Mouse (Mus musculus): ENCODE measurements around the gene Slc7a5. TPM values are rescaled to one million over a fixed set of nuclear protein-coding genes. Genes with fewer than 3 reads are reported as not detected.

Slc7a5 gene
- polyA plus RNA-seq, 1 experiment from 2014 or later: 26.4 TPM

DNA sequence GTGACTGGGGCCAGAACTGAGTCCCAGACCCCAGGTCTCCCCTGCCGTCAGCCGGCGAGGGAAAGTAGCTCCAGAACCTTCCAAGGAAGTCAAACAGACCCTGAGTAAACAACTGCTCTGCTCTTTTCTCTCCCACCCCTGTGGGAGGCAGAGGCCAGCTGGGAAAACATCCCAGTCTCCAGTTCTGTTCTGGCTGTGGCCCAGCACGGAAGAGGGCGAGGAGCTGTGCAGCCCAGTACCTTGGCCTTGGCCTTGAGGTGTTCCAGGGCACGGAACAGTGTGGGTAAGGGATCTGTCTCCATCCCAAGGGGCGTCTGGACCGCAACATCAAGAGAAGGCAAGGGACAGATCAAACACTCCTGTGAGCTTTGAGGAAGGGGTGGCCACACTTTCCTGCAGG is 14.6 kb upstream of the Slc7a5 start:
- ATAC-seq (replicated peaks; ENCODE audit: low FRiP score, low TSS enrichment, low read depth): no peak
- 32% methylated on average over 8 of the region's 8 CpGs for WGBS
- no peak for DNase-seq (ENCODE audit: low spot score)
- H3K36me3 ChIP-seq (ENCODE audit: control insufficient read depth, insufficient read depth, low read length): no peaks in the 10 kb centered on the region
- no peaks in the 10 kb centered on the region for H3K9me3 ChIP-seq (ENCODE audit: control insufficient read depth, low read length)
- no peak overlapping the region for H3K4me2 ChIP-seq (ENCODE audit: low read length)
- 0 out of 2 replicates have a peak, but pooled peaks cover 6% of the 10 kb centered on the region for H3K4me1 ChIP-seq (replicated peaks; ENCODE audit: control insufficient read depth, insufficient read depth, low read length)
- H3K27ac ChIP-seq (ENCODE audit: low read depth): peak overlapping the region; percentile 17; the same call in 1 of the 2 replicates
- H3K27me3 ChIP-seq (replicated peaks; ENCODE audit: control insufficient read depth, insufficient read depth, low read length): no peaks in the 10 kb centered on the region
- 0 out of 2 replicates have a peak overlapping the region, but pooled peaks have one; percentile 6 for H3K9ac ChIP-seq (ENCODE audit: low read length)
- H3K4me3 ChIP-seq (ENCODE audit: low read depth, low read length): no peak overlapping the region

DNA sequence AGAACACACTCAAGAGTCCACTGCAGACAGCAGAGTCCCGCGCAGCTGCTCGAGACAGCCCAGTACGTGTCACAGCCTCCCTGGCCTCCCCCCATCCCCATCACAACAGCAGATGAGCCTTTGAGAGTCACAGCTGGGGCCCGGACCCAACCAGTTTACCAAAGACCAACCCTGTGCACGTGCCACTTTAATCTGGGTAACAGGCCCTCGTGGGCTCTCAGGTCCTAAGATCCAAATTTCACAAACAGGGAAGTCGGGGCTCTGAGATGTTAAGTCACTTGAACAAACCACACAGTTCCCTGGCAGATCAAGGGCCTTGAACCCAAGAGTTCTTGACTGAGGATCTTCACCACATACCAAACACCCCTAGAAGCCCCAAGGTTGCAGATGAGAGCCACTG is 14.1 kb upstream of the Slc7a5 start:
- H3K9ac ChIP-seq (ENCODE audit: low read length): no peak overlapping the region
- WGBS: 79% methylated on average over 8 of the region's 8 CpGs
- no peak for ATAC-seq (replicated peaks; ENCODE audit: low FRiP score, low TSS enrichment, low read depth)

DNA sequence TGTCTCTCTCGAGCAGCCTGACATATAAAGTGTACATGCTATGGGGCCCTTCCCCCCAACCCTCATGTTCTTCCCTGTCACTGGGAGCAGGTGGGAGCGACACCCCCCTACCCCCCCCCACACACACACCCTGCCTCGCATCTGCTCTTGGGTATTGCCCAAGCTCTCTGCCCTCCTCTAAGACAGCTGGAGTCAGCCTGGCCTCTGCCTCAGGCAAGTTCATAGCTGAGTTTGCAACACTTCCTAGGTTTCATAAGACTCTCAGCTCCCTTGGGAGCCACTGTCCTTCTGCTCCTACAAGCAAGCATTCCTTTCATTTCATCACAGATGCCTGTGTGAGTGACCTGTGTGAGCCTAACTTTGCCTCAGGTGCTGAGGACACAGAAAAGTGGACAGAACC is 12.2 kb upstream of the Slc7a5 start:
- Histone ChIP-seq H3K4me1 (replicated peaks; ENCODE audit: control insufficient read depth, insufficient read depth, low read length) (0 out of 2 replicates have a peak, but pooled peaks cover 6% of the 10 kb centered on the region), H3K27ac (ENCODE audit: low read depth) (no peak overlapping the region), H3K4me3 (ENCODE audit: low read depth, low read length) (no peak overlapping the region), H3K36me3 (ENCODE audit: control insufficient read depth, insufficient read depth, low read length) (no peaks in the 10 kb centered on the region), H3K9ac (ENCODE audit: low read length) (no peak overlapping the region), H3K4me2 (ENCODE audit: low read length) (no peak overlapping the region), H3K27me3 (replicated peaks; ENCODE audit: control insufficient read depth, insufficient read depth, low read length) (no peaks in the 10 kb centered on the region), H3K9me3 (ENCODE audit: control insufficient read depth, low read length) (no peaks in the 10 kb centered on the region)
- DNase-seq (ENCODE audit: low spot score): no peak
- no peak for ATAC-seq (replicated peaks; ENCODE audit: low FRiP score, low TSS enrichment, low read depth)
- whole genome bisulfite sequencing: 37% methylated on average over 3 of the region's 3 CpGs

More for the DNA sequence above, 14.1 kb upstream of the Slc7a5 start:
- Histone ChIP-seq H3K36me3 (ENCODE audit: control insufficient read depth, insufficient read depth, low read length) (no peaks in the 10 kb centered on the region), H3K9me3 (ENCODE audit: control insufficient read depth, low read length) (no peaks in the 10 kb centered on the region), H3K4me2 (ENCODE audit: low read length) (no peak overlapping the region), H3K4me3 (ENCODE audit: low read depth, low read length) (no peak overlapping the region), H3K4me1 (replicated peaks; ENCODE audit: control insufficient read depth, insufficient read depth, low read length) (0 out of 2 replicates have a peak, but pooled peaks cover 6% of the 10 kb centered on the region), H3K27ac (ENCODE audit: low read depth) (peak overlapping the region; percentile 17; the same call in 1 of the 2 replicates), H3K27me3 (replicated peaks; ENCODE audit: control insufficient read depth, insufficient read depth, low read length) (no peaks in the 10 kb centered on the region)
- no peak for DNase-seq (ENCODE audit: low spot score)

DNA sequence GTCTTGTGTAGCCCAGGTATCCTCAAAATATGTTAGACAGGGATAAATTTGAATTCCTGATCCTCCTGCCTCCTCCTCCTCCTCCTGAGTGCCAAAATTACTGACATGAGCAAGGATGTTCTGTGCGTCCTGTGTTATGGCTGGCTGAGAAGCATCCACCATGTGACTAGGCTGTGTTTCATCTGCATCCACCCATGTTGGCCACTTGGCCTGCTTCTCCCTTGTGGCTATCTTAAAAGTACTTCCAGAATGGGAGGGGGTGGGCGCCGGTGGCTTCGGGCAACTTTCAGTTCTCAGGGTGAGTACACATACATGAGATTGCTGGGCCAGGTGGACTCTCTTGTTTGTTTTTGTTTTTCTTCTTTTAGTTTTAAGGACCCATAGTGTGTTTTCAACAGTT is 11.7 kb upstream of the Slc7a5 start:
- no peaks in the 10 kb centered on the region for H3K9me3 ChIP-seq (ENCODE audit: control insufficient read depth, low read length)
- H3K27ac ChIP-seq (ENCODE audit: low read depth): no peak overlapping the region
- WGBS: 65% methylated on average over 4 of the region's 4 CpGs
- no peak for ATAC-seq (replicated peaks; ENCODE audit: low FRiP score, low TSS enrichment, low read depth)
- H3K36me3 ChIP-seq (ENCODE audit: control insufficient read depth, insufficient read depth, low read length): no peaks in the 10 kb centered on the region
- H3K4me2 ChIP-seq (ENCODE audit: low read length): no peak overlapping the region
- no peak overlapping the region for H3K9ac ChIP-seq (ENCODE audit: low read length)
- H3K27me3 ChIP-seq (replicated peaks; ENCODE audit: control insufficient read depth, insufficient read depth, low read length): no peaks in the 10 kb centered on the region
- H3K4me3 ChIP-seq (ENCODE audit: low read depth, low read length): no peak overlapping the region
- no peak for DNase-seq (ENCODE audit: low spot score)
- H3K4me1 ChIP-seq (replicated peaks; ENCODE audit: control insufficient read depth, insufficient read depth, low read length): 0 out of 2 replicates have a peak, but pooled peaks cover 6% of the 10 kb centered on the region

DNA sequence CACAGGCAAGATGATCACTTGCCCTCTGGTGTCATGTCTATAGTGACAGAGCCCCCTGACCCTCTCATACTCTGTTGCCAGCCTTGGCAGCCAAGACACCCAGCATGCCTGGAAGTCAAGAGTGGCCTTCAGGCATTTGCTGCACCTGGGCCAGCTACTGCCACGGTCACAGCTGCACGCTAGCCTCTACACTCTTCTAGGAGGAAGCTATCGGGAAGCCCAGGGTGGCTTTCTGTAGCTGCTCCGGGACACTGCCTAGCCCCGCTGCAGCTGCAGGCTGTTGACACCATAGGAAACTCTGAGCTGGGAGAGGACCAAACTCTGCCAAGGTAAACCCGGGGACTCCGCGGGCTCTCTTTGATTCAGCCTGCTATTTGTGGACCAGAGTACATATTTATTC is 5.9 kb upstream of the Slc7a5 start:
- H3K4me3 ChIP-seq (ENCODE audit: low read depth, low read length): no peak overlapping the region
- no peaks in the 10 kb centered on the region for H3K9me3 ChIP-seq (ENCODE audit: control insufficient read depth, low read length)
- H3K27me3 ChIP-seq (replicated peaks; ENCODE audit: control insufficient read depth, insufficient read depth, low read length): 0 out of 2 replicates have a peak, but pooled peaks cover under 1% of the 10 kb centered on the region
- H3K27ac ChIP-seq (ENCODE audit: low read depth): no peak overlapping the region
- no peak overlapping the region for H3K9ac ChIP-seq (ENCODE audit: low read length)
- H3K4me2 ChIP-seq (ENCODE audit: low read length): no peak overlapping the region
- ATAC-seq (replicated peaks; ENCODE audit: low FRiP score, low TSS enrichment, low read depth) (no peak), DNase-seq (ENCODE audit: low spot score) (no peak)
- H3K36me3 ChIP-seq (ENCODE audit: control insufficient read depth, insufficient read depth, low read length): no peaks in the 10 kb centered on the region
- WGBS: 82% methylated on average over 8 of the region's 8 CpGs
- H3K4me1 ChIP-seq (replicated peaks; ENCODE audit: control insufficient read depth, insufficient read depth, low read length): peaks cover 5% of the 10 kb centered on the region

DNA sequence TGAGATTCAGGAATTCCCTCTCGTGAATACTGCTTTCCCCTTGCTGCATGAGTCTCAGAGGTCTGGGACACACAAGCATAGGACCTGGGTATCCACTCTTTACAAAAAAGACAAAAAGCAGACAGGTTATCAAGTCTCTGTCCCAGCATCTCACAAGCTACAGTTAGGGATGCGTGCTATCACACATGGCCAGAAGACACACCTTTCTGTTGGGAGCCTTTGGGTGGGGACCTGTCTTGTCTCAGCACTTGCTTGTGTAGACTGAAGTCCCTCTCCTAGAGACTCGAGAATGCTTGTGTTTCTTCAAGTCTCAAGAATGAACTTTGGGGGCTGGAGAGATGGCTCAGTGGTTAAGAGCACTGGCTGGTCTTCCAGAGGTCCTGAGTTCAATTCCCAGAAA is 5.3 kb upstream of the Slc7a5 start:
- no peaks in the 10 kb centered on the region for H3K9me3 ChIP-seq (ENCODE audit: control insufficient read depth, low read length)
- H3K27me3 ChIP-seq (replicated peaks; ENCODE audit: control insufficient read depth, insufficient read depth, low read length): 0 out of 2 replicates have a peak, but pooled peaks cover 3% of the 10 kb centered on the region
- no peak overlapping the region for H3K27ac ChIP-seq (ENCODE audit: low read depth)
- no peak overlapping the region for H3K9ac ChIP-seq (ENCODE audit: low read length)
- DNase-seq (ENCODE audit: low spot score) (no peak), ATAC-seq (replicated peaks; ENCODE audit: low FRiP score, low TSS enrichment, low read depth) (no peak)
- H3K4me2 ChIP-seq (ENCODE audit: low read length): no peak overlapping the region
- H3K4me3 ChIP-seq (ENCODE audit: low read depth, low read length): no peak overlapping the region
- peaks cover 10% of the 10 kb centered on the region for H3K4me1 ChIP-seq (replicated peaks; ENCODE audit: control insufficient read depth, insufficient read depth, low read length)
- 68% methylated on average over 3 of the region's 3 CpGs for WGBS
- no peaks in the 10 kb centered on the region for H3K36me3 ChIP-seq (ENCODE audit: control insufficient read depth, insufficient read depth, low read length)

DNA sequence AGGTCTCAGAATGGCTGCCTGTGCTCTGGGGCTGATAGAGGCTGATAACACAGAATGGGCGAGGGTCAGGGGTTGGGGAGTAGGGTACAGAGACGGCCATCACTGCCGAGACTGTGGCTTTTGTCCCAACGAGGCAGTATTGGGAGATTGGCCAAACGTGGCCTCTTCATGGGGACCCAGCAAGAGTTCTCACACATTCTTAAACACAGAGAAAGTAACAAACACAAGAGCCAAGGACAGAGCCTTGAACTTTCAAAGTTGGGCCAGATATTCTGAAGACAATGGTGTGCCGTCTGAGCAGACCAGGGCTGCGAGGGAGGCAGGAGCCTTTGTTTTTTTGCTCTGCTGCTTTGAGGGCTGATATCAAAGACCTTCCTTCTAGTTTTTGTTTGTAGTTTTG is 4.5 kb upstream of the Slc7a5 start:
- WGBS: 69% methylated on average over 7 of the region's 7 CpGs
- no peak overlapping the region for H3K4me2 ChIP-seq (ENCODE audit: low read length)
- H3K36me3 ChIP-seq (ENCODE audit: control insufficient read depth, insufficient read depth, low read length): no peaks in the 10 kb centered on the region
- DNase-seq (ENCODE audit: low spot score): no peak
- no peak overlapping the region for H3K9ac ChIP-seq (ENCODE audit: low read length)
- H3K27ac ChIP-seq (ENCODE audit: low read depth): no peak overlapping the region
- H3K27me3 ChIP-seq (replicated peaks; ENCODE audit: control insufficient read depth, insufficient read depth, low read length): 0 out of 2 replicates have a peak, but pooled peaks cover 3% of the 10 kb centered on the region
- no peak overlapping the region for H3K4me3 ChIP-seq (ENCODE audit: low read depth, low read length)
- H3K9me3 ChIP-seq (ENCODE audit: control insufficient read depth, low read length): no peaks in the 10 kb centered on the region
- peaks cover 12% of the 10 kb centered on the region for H3K4me1 ChIP-seq (replicated peaks; ENCODE audit: control insufficient read depth, insufficient read depth, low read length)
- no peak for ATAC-seq (replicated peaks; ENCODE audit: low FRiP score, low TSS enrichment, low read depth)

DNA sequence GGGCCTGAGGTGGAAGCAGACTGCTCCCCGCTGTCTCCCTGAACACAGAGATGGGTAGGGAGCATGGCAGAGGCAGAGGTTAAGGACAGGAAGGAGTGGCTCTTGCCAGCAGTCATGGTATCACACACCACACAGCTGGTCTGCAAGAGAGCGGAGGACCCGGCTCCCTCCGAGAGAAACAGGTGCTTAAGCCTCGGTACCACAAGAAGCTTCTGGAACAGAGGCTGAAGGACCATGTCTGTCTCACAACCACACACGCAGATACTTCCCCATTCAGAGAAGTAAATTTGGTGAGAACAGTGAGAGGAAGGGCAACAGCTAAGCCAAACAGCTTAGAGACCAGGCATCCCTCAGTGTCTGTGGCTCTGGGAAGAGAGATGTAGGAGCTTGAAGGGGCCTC is 3.9 kb upstream of the Slc7a5 start:
- Histone ChIP-seq H3K4me1 (replicated peaks; ENCODE audit: control insufficient read depth, insufficient read depth, low read length) (peaks cover 15% of the 10 kb centered on the region), H3K9ac (ENCODE audit: low read length) (no peak overlapping the region), H3K4me3 (ENCODE audit: low read depth, low read length) (no peak overlapping the region), H3K4me2 (ENCODE audit: low read length) (no peak overlapping the region), H3K36me3 (ENCODE audit: control insufficient read depth, insufficient read depth, low read length) (no peaks in the 10 kb centered on the region), H3K27ac (ENCODE audit: low read depth) (no peak overlapping the region), H3K27me3 (replicated peaks; ENCODE audit: control insufficient read depth, insufficient read depth, low read length) (0 out of 2 replicates have a peak, but pooled peaks cover 3% of the 10 kb centered on the region), H3K9me3 (ENCODE audit: control insufficient read depth, low read length) (no peaks in the 10 kb centered on the region)
- WGBS: 84% methylated on average over 6 of the region's 6 CpGs
- DNase-seq (ENCODE audit: low spot score): no peak
- no peak for ATAC-seq (replicated peaks; ENCODE audit: low FRiP score, low TSS enrichment, low read depth)

DNA sequence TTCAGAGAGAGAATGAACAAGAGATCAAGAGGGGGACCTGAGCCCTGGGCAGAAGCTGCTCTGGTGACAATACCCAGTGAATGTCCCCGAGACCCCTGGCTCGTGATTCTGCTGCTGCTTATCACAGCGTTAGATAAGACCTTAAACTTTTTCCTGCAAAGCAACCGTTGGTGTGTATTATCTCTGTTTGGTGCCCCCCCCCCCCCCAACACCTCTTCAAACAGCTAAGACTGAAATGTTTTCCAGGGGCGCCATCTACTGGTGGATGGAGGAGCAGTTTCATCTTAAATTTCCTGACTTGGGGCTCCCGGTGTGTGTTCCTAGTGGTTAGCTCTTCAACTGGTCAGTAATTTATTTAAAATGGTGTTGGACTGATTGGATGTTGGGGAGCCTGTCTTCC is 2.2 kb upstream of the Slc7a5 start:
- Histone ChIP-seq H3K4me1 (replicated peaks; ENCODE audit: control insufficient read depth, insufficient read depth, low read length) (peaks cover 26% of the 10 kb centered on the region), H3K27ac (ENCODE audit: low read depth) (no peak overlapping the region), H3K4me3 (ENCODE audit: low read depth, low read length) (no peak overlapping the region), H3K4me2 (ENCODE audit: low read length) (no peak overlapping the region), H3K36me3 (ENCODE audit: control insufficient read depth, insufficient read depth, low read length) (no peaks in the 10 kb centered on the region), H3K9ac (ENCODE audit: low read length) (no peak overlapping the region), H3K9me3 (ENCODE audit: control insufficient read depth, low read length) (no peaks in the 10 kb centered on the region), H3K27me3 (replicated peaks; ENCODE audit: control insufficient read depth, insufficient read depth, low read length) (0 out of 2 replicates have a peak, but pooled peaks cover 3% of the 10 kb centered on the region)
- DNase-seq (ENCODE audit: low spot score) (peak; percentile 87), ATAC-seq (replicated peaks; ENCODE audit: low FRiP score, low TSS enrichment, low read depth) (no peak)
- 4% methylated on average over 6 of the region's 6 CpGs for WGBS
